Comparison of ENCODE assay signal across 8 mouse cellular contexts in genomic region chr5:77217211-77217610, GRCm38 (mm10). TPM values are rescaled to one million over a fixed set of nuclear protein-coding genes. Genes with fewer than 3 reads are reported as not detected.
DNase-seq lines count a peak whose midpoint lies in the region; ATAC-seq and TF ChIP-seq lines count a peak whose summit lies in the region.

No protein-coding gene starts in this region.

- DNase-seq in brain, embryonic 18.5 days (ENCODE audit: low read depth, low spot score): peak; percentile 34
- DNase-seq in kidney, postnatal 0 days (ENCODE audit: low spot score): peak; percentile 92
- DNase-seq in liver, adult 2 months (ENCODE audit: extremely low read depth, low read depth, low spot score): peak; percentile 67
- peak; percentile 58 to 74 for DNase-seq in natural killer cell, adult 2 months (ENCODE audit: low spot score in 2 of 2)

- no peak overlapping the region for H3K4me3 ChIP-seq in E14TG2a.4 (replicated peaks; ENCODE audit: low read length)
- H3K4me3 ChIP-seq in heart, embryonic 11.5 days (ENCODE audit: low read depth, low read length): 0 out of 2 replicates have a peak overlapping the region, but pooled peaks have one; percentile 10
- peak overlapping the region; percentile 25; the same call in 1 of the 2 replicates for H3K4me3 ChIP-seq in kidney, postnatal 0 days (replicated peaks; ENCODE audit: low read depth, low read length)
- no peak overlapping the region for H3K4me3 ChIP-seq in liver, adult 2 months (ENCODE audit: insufficient read depth, low read depth, low read length)
- peak overlapping the region; percentile 32 for H3K4me3 ChIP-seq in stomach, embryonic 16.5 days (replicated peaks; ENCODE audit: low read length)

- no peak overlapping the region for H3K9ac ChIP-seq in heart, embryonic 11.5 days (ENCODE audit: low read depth, low read length)
- no peak overlapping the region for H3K9ac ChIP-seq in kidney, postnatal 0 days (ENCODE audit: low read depth, low read length)
- H3K9ac ChIP-seq in liver, adult 2 months (ENCODE audit: low read depth, low read length): no peak overlapping the region
- H3K9ac ChIP-seq in stomach, embryonic 16.5 days (ENCODE audit: low read length): no peak overlapping the region; the same call in 1 of the 2 replicates

- H3K4me1 ChIP-seq in E14TG2a.4 (replicated peaks; ENCODE audit: low read depth, low read length): peaks cover 3% of the 10 kb centered on the region; the same call in 1 of the 2 replicates
- H3K4me1 ChIP-seq in heart, embryonic 11.5 days (ENCODE audit: control insufficient read depth, insufficient read depth, low read length): no peaks in the 10 kb centered on the region
- no peaks in the 10 kb centered on the region for H3K4me1 ChIP-seq in kidney, postnatal 0 days (replicated peaks; ENCODE audit: insufficient read depth, low read length)
- H3K4me1 ChIP-seq in liver, adult 2 months (ENCODE audit: control insufficient read depth, insufficient read depth, low read length): no peaks in the 10 kb centered on the region
- no peaks in the 10 kb centered on the region for H3K4me1 ChIP-seq in stomach, embryonic 16.5 days (ENCODE audit: control insufficient read depth, insufficient read depth, low read length)

- 14% methylated on average over 9 of the region's 9 CpGs for WGBS in heart, embryonic 11.5 days (ENCODE audit: insufficient replicate concordance)
- 8% methylated on average over 9 of the region's 9 CpGs for WGBS in kidney, postnatal 0 days
- WGBS in liver, adult 2 months: 10% methylated on average over 9 of the region's 9 CpGs
- 12% methylated on average over 9 of the region's 9 CpGs for WGBS in stomach, embryonic 16.5 days

- H3K36me3 ChIP-seq in E14TG2a.4 (ENCODE audit: insufficient read depth, low read length): no peaks in the 10 kb centered on the region
- H3K36me3 ChIP-seq in heart, embryonic 11.5 days (ENCODE audit: control insufficient read depth, insufficient read depth, low read length): no peaks in the 10 kb centered on the region
- no peaks in the 10 kb centered on the region for H3K36me3 ChIP-seq in kidney, postnatal 0 days (ENCODE audit: insufficient read depth, low read length)
- H3K36me3 ChIP-seq in liver, adult 2 months (ENCODE audit: control insufficient read depth, insufficient read depth, low read length): no peaks in the 10 kb centered on the region
- H3K36me3 ChIP-seq in stomach, embryonic 16.5 days (ENCODE audit: control insufficient read depth, insufficient read depth, low read length): no peaks in the 10 kb centered on the region

- H3K9me3 ChIP-seq in E14TG2a.4 (ENCODE audit: low read length): no peaks in the 10 kb centered on the region; the same call in 1 of the 2 replicates
- H3K9me3 ChIP-seq in heart, embryonic 11.5 days (replicated peaks; ENCODE audit: control insufficient read depth, low read length): no peaks in the 10 kb centered on the region
- H3K9me3 ChIP-seq in kidney, postnatal 0 days (replicated peaks; ENCODE audit: low read length): no peaks in the 10 kb centered on the region
- no peaks in the 10 kb centered on the region for H3K9me3 ChIP-seq in stomach, embryonic 16.5 days (replicated peaks; ENCODE audit: control insufficient read depth, low read length)

- peak overlapping the region; percentile 39 for H3K4me2 ChIP-seq in heart, embryonic 11.5 days
- H3K4me2 ChIP-seq in kidney, postnatal 0 days (ENCODE audit: low read length): 0 out of 2 replicates have a peak overlapping the region, but pooled peaks have one; percentile 26
- peak overlapping the region; percentile 38 for H3K4me2 ChIP-seq in stomach, embryonic 16.5 days (ENCODE audit: low read depth, low read length)

- peak; percentile 81 for TF ChIP-seq CTCF in E14TG2a.4 (conservative IDR thresholded peaks at IDR 0.05; ENCODE audit: low read length)
- TF ChIP-seq CTCF in kidney, postnatal 0 days (IDR thresholded peaks at IDR 0.05; ENCODE audit: low read depth): peak; percentile 90
- TF ChIP-seq CTCF in liver, adult 2 months (IDR thresholded peaks at IDR 0.05; ENCODE audit: low read depth, low read length): peak; percentile 60

- H3K79me2 ChIP-seq in liver, adult 2 months (ENCODE audit: control insufficient read depth, insufficient read depth, low read length): no peaks in the 10 kb centered on the region

- H3K27me3 ChIP-seq in E14TG2a.4 (ENCODE audit: insufficient read depth, low read length): peaks cover 10% of the 10 kb centered on the region
- peaks cover 2% of the 10 kb centered on the region; the same call in 1 of the 2 replicates for H3K27me3 ChIP-seq in heart, embryonic 11.5 days (ENCODE audit: control insufficient read depth, insufficient read depth, low read length)
- no peaks in the 10 kb centered on the region for H3K27me3 ChIP-seq in kidney, postnatal 0 days (ENCODE audit: insufficient read depth, low read length)
- H3K27me3 ChIP-seq in liver, adult 2 months (ENCODE audit: control insufficient read depth, insufficient read depth, low read length): no peaks in the 10 kb centered on the region
- no peaks in the 10 kb centered on the region for H3K27me3 ChIP-seq in stomach, embryonic 16.5 days (ENCODE audit: control insufficient read depth, insufficient read depth, low read length)

- no peak overlapping the region for H3K27ac ChIP-seq in heart, embryonic 11.5 days (ENCODE audit: low read depth, low read length)
- no peak overlapping the region for H3K27ac ChIP-seq in kidney, postnatal 0 days
- H3K27ac ChIP-seq in liver, adult 2 months (replicated peaks; ENCODE audit: insufficient read depth, low read depth, low read length): no peak overlapping the region
- H3K27ac ChIP-seq in stomach, embryonic 16.5 days (ENCODE audit: low read length): no peak overlapping the region

- ATAC-seq in erythroid progenitor cell, adult 5-6 weeks (replicated peaks; ENCODE audit: low FRiP score, poor library complexity, severe bottlenecking): peak; percentile 71
- no peak for ATAC-seq in heart, embryonic 11.5 days (replicated peaks; ENCODE audit: insufficient number of reproducible peaks, low FRiP score, low TSS enrichment)
- ATAC-seq in kidney, postnatal 0 days (replicated peaks; ENCODE audit: low FRiP score, low read depth): no peak; the same call in 1 of the 2 replicates
- ATAC-seq in stomach, embryonic 16.5 days (ENCODE audit: insufficient read depth, low FRiP score): peak; percentile 56; the same call in 1 of the 2 replicates

- no peak for TF ChIP-seq POLR2A in liver, adult 2 months (IDR thresholded peaks at IDR 0.05; ENCODE audit: extremely low read depth, insufficient read depth, low read length)

RNA-seq across cellular contexts. Expression of gene Spink2, which starts 5.9 kb away (rescaled TPM):
- total RNA-seq in erythroid progenitor cell, adult 5-6 weeks (2015; ENCODE audit: low replicate concordance): not detected in 2 replicates
- not detected in 2 replicates for total RNA-seq in erythroid progenitor cell, adult 5-6 weeks (2017; ENCODE audit: low replicate concordance)
- 7.3 and 9.1 TPM in 2 replicates for polyA plus RNA-seq in heart, embryonic 11.5 days (2014; fragmentation: Nextera tagmentation; extraction: Ambion mirVana)
- 0.77 and 1.0 TPM in 2 replicates for polyA plus RNA-seq in kidney, postnatal 0 days (2015; fragmentation: Nextera tagmentation; extraction: Ambion mirVana)
- total RNA-seq in liver, adult 2 months (2014; rRNA removed): not detected in 2 replicates
- polyA plus RNA-seq in liver, adult 2 months (2012; rRNA removed): 0.16 TPM in 1 of 2 replicates, not detected in the other
- 1.3 and 3.2 TPM in 2 replicates for polyA plus RNA-seq in stomach, embryonic 16.5 days (2015; fragmentation: Nextera tagmentation; extraction: Ambion mirVana)

RNA-seq across cellular contexts. Expression of gene Rest, which starts 48.1 kb away (rescaled TPM):
- 7.2 and 8.8 TPM in 2 replicates for total RNA-seq in erythroid progenitor cell, adult 5-6 weeks (2015; ENCODE audit: low replicate concordance)
- 11.2 and 13.4 TPM in 2 replicates for total RNA-seq in erythroid progenitor cell, adult 5-6 weeks (2017; ENCODE audit: low replicate concordance)
- polyA plus RNA-seq in heart, embryonic 11.5 days (2014; fragmentation: Nextera tagmentation; extraction: Ambion mirVana): 28.9 and 29.0 TPM in 2 replicates
- polyA plus RNA-seq in kidney, postnatal 0 days (2015; fragmentation: Nextera tagmentation; extraction: Ambion mirVana): 32.7 and 34.1 TPM in 2 replicates
- total RNA-seq in liver, adult 2 months (2014; rRNA removed): 9.8 and 9.9 TPM in 2 replicates
- 3.3 and 3.7 TPM in 2 replicates for polyA plus RNA-seq in liver, adult 2 months (2012; rRNA removed)
- 21.3 and 22.5 TPM in 2 replicates for polyA plus RNA-seq in stomach, embryonic 16.5 days (2015; fragmentation: Nextera tagmentation; extraction: Ambion mirVana)

Comparison
In these comparisons a context has a peak if more than half of its experiments do, and no peak if none do; other contexts are left out.
1. H3K4me3 ChIP-seq: peak in heart, embryonic 11.5 days (single experiment), kidney, postnatal 0 days (single experiment) and stomach, embryonic 16.5 days (single experiment); none in E14TG2a.4 (single experiment) and liver, adult 2 months (single experiment).
2. DNase-seq: peak in every context shown above with its lines; median percentile 92 in kidney, postnatal 0 days; 67 in liver, adult 2 months; 66 in natural killer cell, adult 2 months; 34 in brain, embryonic 18.5 days.
3. ATAC-seq: peak in erythroid progenitor cell, adult 5-6 weeks (single experiment) and stomach, embryonic 16.5 days (single experiment); none in heart, embryonic 11.5 days (single experiment) and kidney, postnatal 0 days (single experiment).
4. Peak in every context shown above with its lines, with median percentiles within 50 percentile points of each other: CTCF ChIP-seq and H3K4me2 ChIP-seq.